Mouse (Mus musculus): ENCODE results near the gene Kbtbd4.

Kbtbd4 gene

DNA sequence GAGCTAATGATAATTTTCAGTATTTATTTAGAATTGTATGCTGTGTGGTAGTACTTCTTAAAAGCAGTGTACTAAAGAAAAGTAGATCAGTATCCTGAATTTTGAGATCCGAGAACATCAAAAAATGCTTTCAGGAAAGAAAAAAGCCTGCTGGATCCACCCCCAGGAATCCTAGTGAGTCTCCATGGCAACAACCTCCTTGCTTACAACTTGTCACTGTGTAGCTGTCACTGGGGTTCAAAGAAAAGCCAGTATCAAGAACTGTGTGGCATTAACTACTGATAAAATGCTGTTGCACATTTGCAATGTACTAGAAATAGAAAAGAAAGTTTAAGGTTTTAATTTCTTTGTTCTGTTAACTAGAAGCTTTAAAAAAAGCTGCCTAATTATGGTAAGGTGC lies 51.5 kb downstream of the Kbtbd4 start:
- DNase-seq (ENCODE audit: low spot score in 2 of 2) = no peak

DNA sequence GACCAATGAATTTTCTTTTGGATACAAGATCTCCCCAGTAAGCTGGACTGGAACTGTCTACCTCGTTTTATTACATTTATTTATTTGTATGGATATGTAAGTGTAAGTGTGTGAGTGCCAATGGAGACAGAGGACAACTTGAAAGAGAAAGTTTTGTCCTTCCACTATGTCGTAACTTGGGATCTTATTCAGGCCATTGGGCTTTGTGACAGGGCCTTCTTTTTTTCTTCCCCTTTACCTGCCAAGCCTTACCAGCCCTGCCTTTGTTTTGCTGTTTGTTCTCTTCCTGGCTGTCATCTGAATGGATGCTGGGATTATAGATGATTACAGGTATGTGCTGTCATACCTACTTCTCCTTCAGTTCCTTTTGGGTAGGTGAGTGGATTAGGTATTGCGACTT lies 54.3 kb downstream of the Kbtbd4 start:
- DNase-seq (ENCODE audit: low spot score in 2 of 2) = no peak

DNA sequence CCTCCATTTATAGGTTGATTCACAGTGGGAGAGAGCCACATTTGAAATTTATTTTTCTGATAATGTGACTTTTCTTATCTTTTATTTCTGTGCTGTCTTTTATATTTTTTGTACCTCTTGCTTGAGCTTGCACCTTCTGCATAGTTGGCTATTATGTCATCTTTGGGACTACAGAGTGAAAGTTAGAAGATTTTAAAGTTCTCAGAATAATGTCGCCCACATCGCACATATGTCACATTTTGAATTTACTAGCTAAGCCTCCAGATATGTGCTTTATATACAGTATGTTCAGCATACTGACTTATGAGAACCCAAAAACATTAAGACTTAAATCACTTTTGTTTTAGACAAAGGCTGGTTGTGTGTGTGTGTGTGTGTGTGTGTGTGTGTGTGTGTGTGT lies 55.5 kb downstream of the Kbtbd4 start:
- DNase-seq (ENCODE audit: low spot score in 2 of 2) = no peak

Data from urinary bladder, postnatal 36 days (tissue).